Mouse (Mus musculus): ENCODE results near the gene Daam1.

The Daam1 gene

DNA sequence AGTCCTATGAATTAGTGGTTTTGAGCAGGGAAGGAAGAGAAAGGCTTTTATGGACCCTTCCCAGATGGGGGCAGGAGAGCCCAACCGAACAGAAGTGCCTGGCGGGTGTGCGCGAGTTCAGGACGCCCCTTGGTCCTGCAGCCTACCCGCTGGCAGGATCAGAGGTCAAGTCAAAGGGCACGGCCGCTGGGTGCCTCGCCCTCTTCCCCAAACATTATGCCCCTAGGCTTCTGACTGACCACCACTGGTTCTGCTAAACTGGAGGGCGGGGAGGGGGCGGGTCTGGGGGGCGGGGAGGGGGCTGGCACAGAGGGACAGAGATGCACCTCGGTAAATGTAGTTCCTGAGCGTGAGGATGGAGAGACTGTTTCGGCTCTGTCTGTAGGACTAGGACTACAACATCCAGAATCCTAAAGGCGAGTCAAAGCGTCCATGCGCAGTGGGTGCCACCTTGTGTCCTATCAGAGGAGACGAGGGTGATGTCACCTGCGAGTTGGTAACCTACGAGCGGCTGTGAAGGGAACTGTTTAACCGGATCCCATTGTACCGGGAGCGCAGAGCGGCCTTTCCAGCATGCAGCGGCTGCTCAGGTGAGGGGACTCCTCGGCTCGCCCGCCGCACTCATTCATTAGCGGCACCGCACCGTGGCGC lies at the start of gene Daam1:
Daam1 (plus strand) TSS at position 472 of the 651 bp plus-strand sequence.
- peak; percentile 95 to 98 for DNase-seq

DNA sequence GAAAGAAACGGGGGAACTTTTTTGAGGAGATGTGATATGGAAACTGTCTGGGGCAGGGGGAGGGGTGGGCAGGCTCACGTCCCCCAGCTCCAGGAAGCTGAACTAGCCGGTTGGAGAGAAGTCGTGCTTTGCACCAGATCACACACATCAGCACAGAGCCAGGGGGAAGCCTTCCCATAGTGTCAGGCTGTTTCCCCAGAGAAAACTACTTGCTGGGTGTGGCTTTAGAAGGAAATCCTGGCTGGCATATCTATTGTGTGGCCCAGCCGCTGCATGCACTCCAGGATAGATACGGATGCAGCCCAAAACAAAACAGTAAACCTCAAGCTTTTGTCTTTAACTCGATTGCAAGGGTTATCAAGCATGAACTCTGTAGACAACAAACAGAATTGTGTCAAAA lies 49.7 kb upstream of the Daam1 start:
- peak; percentile 18 to 41 for DNase-seq

DNA sequence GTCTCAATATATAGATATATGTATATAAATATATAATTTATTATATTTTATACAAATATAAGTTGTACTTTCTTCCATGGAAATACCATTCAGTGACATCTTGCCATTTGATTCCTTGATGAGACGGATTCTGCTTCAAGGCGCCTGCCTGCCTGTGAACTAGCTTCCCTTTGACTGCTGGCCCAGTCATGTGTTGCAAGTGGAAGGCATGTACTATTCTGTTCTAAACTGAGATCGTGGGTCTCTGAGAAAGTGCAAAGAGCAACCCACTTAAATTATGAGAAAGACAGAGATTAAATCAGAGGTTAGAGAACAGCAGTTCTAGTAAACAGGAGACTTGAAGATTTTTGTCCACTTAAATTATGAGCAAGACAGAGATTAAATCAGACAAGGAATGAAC lies 46.9 kb upstream of the Daam1 start:
- peak; percentile 18 to 58 for DNase-seq

DNA sequence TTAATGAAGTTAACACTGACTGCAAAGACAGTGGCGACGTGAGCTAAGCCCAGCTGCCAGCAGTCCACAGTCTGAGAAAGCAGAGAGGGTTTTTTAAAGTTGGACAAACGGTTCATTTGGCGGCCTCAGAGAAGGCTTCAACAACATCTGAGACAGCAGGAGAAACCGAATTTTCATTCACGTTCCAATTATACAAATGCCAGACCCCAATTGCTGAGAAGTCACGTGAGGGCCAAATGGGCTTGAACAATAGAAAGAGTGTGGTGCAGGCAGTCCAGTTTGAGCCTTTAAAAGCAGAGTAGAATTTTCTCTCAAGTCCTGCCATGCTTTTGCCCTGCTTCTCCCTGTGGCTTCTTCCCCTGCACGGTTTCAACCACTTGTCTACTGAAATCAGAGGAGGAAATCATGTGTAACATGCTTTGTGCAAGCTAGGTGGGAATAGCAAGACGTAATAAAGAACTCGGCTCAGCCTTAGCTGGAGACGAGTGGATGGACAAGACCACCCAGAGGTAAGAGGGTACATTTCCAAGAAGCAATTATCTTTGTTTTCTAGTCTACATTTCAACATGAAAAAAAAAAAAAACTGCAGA lies 46.1 kb upstream of the Daam1 start:
- no peak for DNase-seq

DNA sequence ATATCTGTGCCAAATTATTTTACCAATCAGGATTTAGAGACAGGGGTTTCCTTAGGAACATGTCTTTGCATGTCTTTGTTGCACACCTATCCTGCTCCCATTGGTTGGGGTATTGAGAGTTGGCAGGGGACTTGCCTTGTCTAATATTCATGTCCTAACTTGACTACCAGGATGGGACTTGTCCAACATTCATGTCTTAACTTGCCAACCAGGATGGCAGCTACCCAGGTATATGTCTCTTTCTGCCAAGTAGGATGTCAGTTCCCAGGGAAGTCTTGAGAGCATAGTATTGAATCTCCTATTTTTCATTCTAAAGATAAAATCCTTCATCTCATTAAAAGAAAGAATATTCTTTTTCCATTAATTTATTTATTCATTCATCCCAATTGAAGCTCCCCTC lies 44.4 kb upstream of the Daam1 start:
- DNase-seq: no peak

DNA sequence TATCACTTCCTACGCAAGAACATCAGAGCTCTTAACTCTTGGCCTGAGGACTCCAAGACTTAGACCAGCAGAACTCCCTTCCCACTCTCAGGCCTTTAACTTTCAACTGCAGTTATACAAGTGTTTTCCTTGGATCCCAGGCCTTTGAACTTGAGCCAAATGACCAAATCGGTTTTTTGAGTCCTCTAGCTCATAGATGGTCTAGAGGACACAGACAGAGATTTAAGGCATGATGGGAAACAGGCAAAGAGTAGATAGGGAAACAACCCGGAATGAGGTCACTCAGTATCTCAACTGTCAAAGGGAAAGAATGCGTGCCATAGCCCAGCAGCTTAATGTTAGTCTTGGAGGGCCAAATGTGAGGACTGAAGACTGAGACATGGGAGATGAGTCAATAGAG lies 42.1 kb upstream of the Daam1 start:
- DNase-seq: peak in 1 of 2 experiments; percentile 16

DNA sequence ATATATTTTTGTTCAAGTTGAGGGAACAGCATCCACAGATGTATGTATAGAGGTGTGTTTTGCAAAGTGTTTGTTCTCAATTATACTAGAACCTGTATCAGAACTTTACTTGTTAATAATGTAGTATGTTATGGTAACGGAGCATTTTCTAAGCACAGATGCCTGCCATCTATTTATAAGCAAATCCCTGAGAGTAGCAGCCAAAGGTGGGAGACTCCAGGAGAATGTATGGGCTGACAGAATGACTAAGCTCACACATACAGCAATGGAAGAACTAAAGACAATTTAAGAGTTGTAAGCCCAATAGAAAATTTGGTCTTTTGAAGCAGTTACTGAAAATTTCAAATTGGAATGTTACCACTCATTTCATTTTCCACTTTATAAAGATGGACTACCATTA lies 40.3 kb upstream of the Daam1 start:
- no peak for DNase-seq

DNA sequence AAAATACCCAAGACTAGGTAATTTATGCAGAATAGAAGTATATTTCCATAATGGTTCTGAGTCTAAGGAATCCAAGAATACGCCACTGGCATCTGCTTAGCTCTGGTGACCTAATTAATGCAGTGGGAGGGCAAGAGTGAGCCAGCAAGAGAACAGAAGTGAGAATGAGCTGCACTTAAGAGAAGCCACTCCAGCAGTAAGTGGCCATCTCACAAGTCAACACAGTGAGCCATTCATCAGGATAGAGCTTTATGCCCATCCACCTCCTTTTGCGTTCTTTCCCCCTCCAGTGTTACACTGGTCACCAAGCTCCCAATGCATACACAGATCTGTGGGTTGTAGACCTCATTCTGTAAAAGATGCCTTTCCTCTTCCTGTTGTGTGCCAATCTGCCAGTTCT lies 37.8 kb upstream of the Daam1 start:
- DNase-seq: no peak

DNA sequence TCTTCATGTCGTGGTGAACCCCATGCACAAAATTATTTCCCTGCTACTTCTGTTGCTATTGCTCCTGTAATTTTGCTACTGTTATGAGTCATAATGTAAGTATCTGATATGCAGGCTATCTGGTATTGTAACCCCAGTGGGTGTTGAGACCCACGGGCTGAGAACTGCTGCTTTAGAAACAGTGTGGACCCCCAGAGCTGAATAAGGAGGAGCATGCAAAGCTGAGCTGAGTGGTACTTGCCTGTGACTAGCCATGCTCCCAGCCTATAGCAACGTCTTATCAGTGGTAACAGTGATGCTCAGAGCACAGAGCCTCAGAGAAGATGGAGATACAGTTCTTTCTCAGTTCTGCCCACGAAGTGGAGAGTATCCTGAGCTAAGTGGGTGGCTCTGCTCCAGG lies 35.3 kb upstream of the Daam1 start:
- DNase-seq: no peak

DNA sequence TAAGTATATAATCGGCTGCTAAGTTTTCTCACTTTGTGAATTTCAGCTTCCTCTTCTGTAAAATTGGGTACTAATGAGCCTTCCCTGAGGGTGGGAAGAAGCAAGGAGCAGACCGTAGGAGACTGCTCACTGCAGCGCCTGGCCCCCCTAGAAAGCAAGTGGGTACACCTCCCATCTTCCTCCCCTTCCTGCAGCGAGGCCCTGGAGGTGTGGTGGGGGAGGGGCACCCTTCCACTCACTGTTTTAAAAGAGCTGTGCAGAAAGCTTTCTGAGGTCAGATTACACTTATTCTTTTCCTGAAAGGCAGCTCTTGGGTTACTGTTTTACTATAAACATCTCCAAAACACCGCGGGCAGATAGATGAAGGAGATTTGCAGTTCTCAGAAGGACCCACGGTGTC lies 34.4 kb upstream of the Daam1 start:
- DNase-seq: peak; percentile 54 to 58

DNA sequence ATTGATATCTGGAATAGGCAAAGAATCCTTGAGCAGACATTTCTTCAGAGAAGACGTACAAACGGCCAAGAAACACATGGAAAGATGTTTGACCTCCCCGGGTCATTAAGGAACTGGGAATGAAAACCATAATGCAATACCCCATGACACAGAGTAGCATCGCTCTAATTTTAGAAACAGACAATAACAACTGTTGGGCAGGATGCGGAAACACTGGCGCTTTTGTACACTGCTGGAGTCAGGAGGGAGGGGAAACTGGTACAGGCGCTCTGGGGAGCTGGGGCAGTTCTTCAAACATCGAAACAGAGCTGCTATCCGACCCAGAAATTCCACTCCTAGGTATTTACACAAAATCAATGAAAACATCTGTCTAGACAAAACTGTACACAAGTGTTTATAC lies 23.6 kb upstream of the Daam1 start:
- DNase-seq: no peak

DNA sequence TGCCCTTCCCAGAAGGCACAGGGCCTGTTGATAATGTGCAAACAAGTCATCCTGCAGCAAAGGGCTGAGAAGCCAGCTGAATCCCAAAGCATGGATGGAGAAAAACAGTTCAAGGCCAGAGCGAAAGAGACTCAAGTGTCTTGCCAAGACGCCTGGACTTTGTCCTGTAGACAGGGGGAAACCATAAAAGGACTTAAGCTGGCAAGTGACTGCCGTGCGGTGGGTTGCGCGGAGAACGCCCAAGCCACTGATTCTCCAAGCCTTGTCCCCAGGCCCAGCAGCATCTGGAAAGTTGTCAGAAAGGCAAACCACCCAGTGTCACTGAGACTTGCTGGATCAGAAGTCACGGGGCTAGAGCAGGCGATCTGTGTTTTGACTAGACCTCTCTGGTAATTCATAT lies 22.2 kb upstream of the Daam1 start:
- DNase-seq: peak; percentile 31 to 48

DNA sequence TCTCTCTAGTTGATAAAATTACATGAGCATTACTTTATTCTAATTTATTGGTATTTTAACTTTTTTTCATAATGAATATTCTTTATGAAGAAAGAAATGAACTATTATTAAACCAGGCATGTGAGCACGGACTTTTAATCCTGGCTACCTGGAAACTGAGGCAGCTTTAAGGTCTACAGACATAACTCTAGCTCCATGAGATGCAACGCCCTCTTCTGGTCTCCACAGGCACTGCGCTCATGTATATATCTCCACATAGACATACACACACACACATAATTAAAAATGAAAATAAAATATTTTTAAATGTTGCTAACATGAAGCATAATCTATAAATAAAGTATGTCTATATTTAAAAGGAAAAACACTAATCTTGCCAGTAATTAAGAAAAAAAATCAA lies 21.3 kb upstream of the Daam1 start:
- no peak for DNase-seq

DNA sequence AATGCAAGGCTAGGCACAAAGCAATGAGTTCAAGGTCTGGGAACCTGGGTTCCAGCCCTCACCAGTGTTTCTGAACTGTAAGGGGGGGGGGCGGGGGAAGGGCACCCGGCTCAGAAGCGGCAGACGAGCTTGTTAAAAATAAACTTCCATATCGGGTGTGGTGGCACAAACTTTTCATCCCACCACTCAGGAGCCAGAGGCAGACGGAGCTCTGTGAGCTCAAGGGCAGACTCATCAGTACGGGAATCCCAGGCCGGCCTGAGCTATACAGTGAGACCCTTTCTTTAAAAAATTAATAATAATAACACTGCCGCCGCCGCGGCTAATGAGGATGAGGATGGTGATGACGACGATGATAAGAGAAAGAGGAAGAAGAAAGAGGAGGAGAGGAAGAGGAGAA lies 18.3 kb upstream of the Daam1 start:
- no peak for DNase-seq

DNA sequence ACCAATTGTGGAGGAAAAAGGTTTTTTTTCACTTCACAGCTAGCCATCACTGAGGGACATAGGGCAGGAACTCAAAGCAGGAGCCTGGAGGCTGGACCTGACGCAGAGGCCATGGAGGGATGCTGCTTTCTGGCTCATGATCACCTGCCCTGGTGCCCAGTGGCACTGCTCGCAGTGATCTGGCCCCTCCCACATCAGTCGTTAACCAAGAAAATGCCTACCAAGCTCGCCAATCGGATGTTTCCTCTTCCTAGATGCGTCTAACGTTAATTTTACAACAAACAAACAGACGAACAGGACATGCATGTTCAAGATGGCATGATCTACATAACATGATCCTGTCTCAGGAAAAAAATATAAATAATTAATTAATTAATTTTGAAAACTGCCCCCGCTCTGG lies 17.6 kb upstream of the Daam1 start:
- DNase-seq: no peak

DNA sequence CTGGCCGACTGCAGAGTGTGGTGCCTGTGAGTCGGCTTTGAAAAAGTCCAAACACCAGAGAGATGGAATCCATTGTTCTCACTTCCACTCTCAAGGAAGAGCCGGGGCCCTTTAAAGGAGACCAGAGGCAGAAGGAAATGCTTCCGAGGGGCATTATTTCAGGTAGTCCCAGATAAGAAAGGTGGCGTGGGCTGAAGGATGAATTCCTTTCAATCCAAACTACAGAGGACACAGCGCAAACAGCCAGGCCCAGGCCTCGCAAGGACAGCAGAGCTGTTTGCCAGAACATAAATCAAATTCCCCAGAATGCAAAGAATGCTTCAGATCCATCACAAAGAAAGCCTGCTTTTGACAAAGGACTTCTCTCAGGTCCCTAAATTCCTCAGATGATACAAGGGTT lies 17.1 kb upstream of the Daam1 start:
- DNase-seq: no peak

DNA sequence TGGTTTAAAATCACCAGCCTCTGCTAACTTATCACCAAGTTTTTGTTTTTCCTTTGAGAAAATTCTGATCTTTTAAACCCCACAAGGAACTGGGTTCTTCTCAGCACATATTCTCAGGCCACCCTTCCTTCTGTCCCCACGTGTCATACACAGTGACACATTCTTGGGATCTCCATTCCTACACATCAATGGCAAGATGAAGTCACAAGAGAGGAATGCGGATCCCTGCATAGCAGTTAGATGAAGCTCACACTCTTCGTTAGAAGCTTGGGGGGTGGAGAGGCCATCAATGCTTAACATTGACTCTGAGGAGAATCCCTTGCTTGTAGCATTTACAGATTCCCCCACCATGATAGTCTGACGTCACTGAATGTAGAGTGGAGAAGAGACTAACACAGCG lies 10.8 kb upstream of the Daam1 start:
- DNase-seq: no peak

DNA sequence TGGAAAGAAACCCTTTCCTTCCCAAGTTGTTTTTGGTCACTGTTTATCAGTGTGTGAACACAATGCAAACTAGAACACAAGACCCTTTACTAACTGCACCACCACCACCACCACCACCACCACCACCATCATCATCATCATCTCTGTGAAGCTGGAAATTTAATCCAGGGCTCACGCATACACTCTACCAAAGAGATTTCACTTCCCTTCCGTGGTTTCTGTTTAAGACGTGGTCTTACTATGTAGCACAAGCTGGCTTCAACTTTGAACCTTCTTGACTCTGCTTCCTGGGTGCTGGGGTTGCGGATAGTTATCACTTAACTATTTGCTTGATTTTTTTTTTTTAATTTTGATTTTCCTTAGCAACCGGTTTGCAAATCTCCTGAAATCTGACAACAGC lies 9.6 kb upstream of the Daam1 start:
- DNase-seq: no peak

DNA sequence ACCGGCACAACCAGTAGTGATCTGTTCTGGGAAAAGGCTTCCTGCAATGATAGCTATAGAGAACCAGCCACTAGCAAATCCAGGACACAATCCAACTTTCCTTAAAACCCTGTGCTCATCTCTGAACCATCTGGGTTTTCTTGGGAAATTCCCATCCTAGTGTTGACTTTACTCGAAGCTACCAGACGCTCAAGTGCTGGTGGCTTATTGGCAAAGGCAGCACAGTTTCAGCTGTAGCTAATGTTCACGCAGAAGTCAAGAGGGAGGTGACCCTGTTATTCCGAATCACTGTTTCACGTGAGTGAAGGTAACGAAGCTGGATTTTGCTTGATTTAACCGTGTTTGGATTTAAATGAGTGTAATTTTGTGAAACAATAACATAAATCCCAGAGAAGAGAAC lies 9.1 kb upstream of the Daam1 start:
- DNase-seq: no peak

DNA sequence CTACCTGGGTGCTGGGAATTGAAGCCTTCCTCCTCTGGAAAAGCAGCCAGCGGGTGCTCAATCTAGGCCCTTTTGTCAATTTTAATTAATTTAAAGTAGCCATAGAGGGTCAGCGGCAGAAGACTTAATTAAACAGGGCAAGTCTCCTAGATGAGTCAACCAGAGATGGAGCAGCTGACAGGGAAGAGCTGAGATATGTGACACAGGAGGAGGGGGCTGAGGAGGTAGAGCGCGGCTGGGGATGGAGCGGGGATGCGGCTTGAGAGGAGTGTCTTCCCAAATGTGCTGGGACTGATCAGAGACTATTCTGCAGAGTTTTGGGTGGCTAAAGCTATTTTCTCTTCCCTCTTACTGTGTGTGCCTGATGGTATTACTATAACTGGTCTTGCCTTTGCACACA lies 6.0 kb upstream of the Daam1 start:
- no peak for DNase-seq

DNA sequence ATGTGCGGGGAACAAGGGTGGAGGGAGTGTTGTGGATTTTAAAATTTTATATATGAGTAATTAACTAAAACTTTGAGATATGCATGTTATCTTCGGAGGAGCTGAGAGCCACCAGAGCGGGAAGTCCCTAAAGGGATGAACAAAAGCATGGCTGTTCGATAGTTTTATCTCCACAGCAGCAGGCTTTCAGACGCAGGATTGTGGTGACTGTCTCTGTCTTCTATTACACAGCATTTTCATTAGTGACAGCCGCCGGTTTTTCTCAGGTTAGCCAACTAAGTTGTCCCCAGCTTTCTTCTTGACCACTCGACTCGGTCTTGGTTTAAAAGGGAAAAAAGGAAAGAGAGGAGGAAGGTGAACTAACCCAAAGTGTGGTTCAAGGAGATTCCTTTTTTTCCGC lies 739 bp upstream of the Daam1 start:
- no peak for DNase-seq

DNA sequence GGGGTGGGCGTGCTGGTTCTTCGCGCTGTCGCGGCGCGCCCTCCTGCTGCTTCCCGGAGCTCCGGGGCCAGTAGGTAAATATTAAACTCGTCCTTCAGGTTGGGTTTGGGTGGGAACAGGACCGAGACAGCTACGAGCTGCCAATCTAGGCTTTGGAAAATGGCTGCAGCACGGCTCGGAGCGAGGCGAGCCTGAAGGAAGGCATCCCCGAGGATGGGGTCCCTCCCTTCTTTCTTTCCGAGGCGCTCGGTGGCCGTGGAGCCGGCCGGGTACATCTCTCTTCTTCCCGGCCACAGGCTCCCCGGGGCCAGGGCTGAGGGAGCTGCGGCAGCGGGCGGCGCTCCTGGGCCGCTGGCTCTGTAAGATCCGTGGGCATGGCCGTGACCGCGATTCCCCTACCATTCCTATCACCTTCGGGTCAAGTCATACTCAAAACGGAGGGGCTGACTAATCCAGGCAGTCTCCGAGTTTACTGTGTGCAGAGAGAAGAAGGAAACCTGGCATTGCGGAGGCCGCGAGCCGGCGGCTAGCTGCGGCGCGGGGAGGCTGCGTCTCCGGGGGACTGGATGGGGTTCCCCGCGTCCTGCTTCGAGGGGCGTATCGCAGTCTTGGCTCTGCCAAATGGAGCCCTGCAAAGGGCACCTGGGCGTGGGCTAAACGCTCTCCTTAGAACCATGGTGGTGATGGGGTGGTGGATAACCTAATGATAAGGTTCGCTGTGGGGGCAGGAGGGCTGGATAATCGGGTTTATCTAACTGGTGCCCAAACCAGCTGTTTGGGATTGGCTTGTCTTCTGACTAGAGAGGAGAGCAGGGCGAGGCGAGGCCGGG lies 595 bp downstream of the Daam1 start:
- DNase-seq: peak in 1 of 2 experiments; percentile 48

DNA sequence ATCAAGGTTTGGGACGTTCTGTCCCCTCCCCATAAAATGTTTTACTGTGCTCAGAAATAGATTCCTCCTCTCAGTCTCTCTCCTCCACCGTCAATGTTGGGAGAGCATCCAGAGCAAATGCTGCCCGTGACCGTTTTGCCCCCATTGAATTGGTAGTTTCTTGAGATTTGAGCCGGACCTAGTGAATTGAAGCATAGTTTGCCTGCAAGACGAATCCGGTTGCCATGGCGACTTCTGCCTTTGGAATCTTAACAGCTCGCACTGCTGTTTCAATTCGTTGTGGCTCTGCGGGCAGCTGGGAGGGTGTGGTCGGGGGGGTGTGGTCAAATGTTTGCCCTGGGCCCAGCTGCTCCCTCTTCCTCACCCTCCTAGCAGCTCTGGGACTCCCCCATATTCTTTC lies 1.3 kb downstream of the Daam1 start:
- DNase-seq: peak; percentile 79 to 80

DNA sequence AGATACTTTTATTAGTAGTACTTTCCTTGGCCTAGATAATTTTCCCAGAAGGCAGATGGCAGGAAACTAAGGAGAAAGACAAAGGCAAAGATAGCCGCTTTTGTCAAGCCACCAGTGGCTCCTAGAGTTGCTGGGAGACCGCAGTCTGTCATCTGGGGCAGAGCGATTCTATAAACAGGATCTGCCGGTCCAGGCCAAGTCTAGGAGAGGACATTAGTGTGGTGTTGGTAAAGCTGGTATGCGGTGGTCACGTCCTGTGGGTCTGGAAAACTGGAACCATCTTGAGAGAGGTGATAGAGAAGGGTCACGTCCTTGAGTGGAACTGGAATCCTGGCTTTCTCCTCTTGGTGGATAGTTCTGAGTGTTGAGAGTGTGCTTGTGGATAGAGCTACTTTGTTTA lies 3.2 kb downstream of the Daam1 start:
- DNase-seq: no peak

Measured in kidney, postnatal 25 days (tissue).